Mouse (Mus musculus) MEL (cell line): ENCODE measurements around the gene Tesmin.

Source experiments
- POLR2A ChIP-seq, 2 experiments: IDR thresholded peaks; 2 replicates each; pipeline ENCODE4 v1.6.1; 2011 to 2012; ENCODE audit warnings: low read length in 2 of 2, mild to moderate bottlenecking in 2 of 2, control low read depth in 1 of 2, improper control_type of control experiment in 1 of 2, low read depth in 1 of 2, moderate library complexity in 1 of 2; ENCODE audit not compliant: control insufficient read depth in 1 of 2, insufficient read depth in 1 of 2, poor library complexity in 1 of 2
- POLR2AphosphoS5 ChIP-seq: IDR thresholded peaks from 2 replicates; pipeline ENCODE4 v1.6.1; 2012; ENCODE audit warnings: low read depth, borderline replicate concordance, mild to moderate bottlenecking, inconsistent platforms, low read length, moderate library complexity, mixed read lengths
- UBTF ChIP-seq: IDR thresholded peaks from 2 replicates; pipeline ENCODE4 v1.6.1; 2012; ENCODE audit warnings: low read depth, mild to moderate bottlenecking, inconsistent platforms, low read length, improper control_type of control experiment, moderate library complexity, borderline replicate concordance; ENCODE audit not compliant: insufficient read depth

- no peak for TF ChIP-seq POLR2A (IDR thresholded peaks at IDR 0.05; ENCODE audit: control insufficient read depth in 1 of 2, insufficient read depth in 1 of 2, low read depth in 1 of 2, low read length in 2 of 2, poor library complexity in 1 of 2)
- TF ChIP-seq UBTF: no peak
- TF ChIP-seq POLR2AphosphoS5: no peak
These were observed 15.3 kb upstream of the Tesmin start for GRCm38 (mm10) chr19:3373380-3373779.
